Mouse (Mus musculus) spleen, adult 2 months (tissue): ENCODE data around the gene Irs2.

Experiments
- CTCF ChIP-seq: fragments of 200-500 bp; IDR thresholded peaks from 2 replicates; pipeline ENCODE4 v1.5.1; 2011; ENCODE audit warnings: mild to moderate bottlenecking, inconsistent platforms; ENCODE audit not compliant: insufficient read depth, insufficient read length, insufficient replicate concordance; ENCODE audit errors: extremely low read depth
- POLR2A ChIP-seq: fragments of 200-500 bp; IDR thresholded peaks from 2 replicates; pipeline ENCODE4 v1.6.1; 2011; ENCODE audit warnings: low read depth, low read length, inconsistent platforms

DNA sequence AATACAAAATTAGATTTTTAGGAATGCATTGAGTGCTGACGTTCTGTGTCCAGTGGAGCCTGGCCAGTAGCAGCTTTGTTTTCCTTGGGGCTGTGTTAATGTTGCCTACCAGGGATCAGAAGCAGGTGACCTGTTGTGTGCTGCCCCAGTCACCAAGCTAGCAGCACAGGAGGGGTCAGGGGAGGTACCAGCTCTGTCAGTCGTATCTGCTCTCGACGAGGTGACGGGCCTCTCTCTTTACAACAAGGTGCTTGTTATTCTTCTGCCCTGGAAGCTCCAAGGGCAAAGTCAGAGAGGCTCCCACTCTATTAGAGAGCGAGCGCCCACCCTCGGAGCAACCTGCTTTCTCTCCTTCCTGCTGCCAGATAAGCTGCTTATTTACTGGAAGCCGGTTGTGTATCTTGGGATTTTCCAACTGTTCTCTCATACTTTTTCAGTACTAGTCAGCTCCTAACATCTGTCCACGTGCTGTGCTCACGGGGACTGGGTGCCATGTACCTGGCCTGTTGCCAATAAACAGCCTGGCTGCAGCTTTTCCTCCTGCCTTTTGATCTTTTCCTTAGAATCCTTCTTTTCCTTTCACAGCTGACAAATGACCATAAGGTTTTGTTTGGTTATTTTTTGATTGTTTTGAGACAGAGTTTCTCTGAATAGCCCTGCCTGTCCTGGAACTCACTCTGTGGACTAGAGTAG, 2.8 kb upstream of the Irs2 start:
- TF ChIP-seq POLR2A (no peak), CTCF (no peak)
